Mouse (Mus musculus) liver, embryonic 14.5 days (tissue): ENCODE measurements at regions not wholly inside any gene's neighbourhood (a gene's known extent, or its start where the extent isn't known, plus 50 kb on each side); places are given as distances from the start of the nearest gene placed in this dataset.

ENCODE experiments used
- ATAC-seq: fragments of 200-750 bp; cut with Nextera tagmentation; 2 replicates; pipeline ENCODE4 v1.8.0; 2017; ENCODE audit warnings: moderate number of reproducible peaks, mild to moderate bottlenecking, moderate library complexity; ENCODE audit not compliant: insufficient read depth
- DNase-seq, 3 experiments: peaks; one replicate each; pipeline ENCODE4 v3.0.0-alpha.2; 2012 to 2013; ENCODE audit warnings: low read depth in 3 of 3, low spot score in 3 of 3
- H3K27ac ChIP-seq: fragments of 300-500 bp; sonication (generic); 2 replicates; pipeline ENCODE4 v1.5.1; 2014; ENCODE audit warnings: moderate library complexity, mild to moderate bottlenecking, control low read depth, inconsistent platforms
- H3K27me3 ChIP-seq: fragments of 300-500 bp; sonication (generic); 2 replicates; pipeline ENCODE4 v1.6.1; 2014; ENCODE audit warnings: mild to moderate bottlenecking, low read length, moderate library complexity; ENCODE audit not compliant: control insufficient read depth, insufficient read depth
- H3K36me3 ChIP-seq: fragments of 300-500 bp; sonication (generic); replicated peaks from 2 replicates; pipeline ENCODE4 v1.6.1; 2014; ENCODE audit warnings: low read depth; ENCODE audit not compliant: control insufficient read depth, insufficient read depth
- H3K4me1 ChIP-seq, 2 experiments: fragments of 200-500 bp in 1 of 2; fragments of 300-500 bp in 1 of 2; sonication (generic) in 1 of 2; replicated peaks; 2 replicates each; pipeline ENCODE4 v1.6.1; 2012 to 2014; ENCODE audit warnings: antibody characterized with exemption in 1 of 2, inconsistent platforms in 1 of 2, low read length in 1 of 2; ENCODE audit not compliant: control insufficient read depth in 2 of 2, insufficient read depth in 2 of 2
- H3K4me2 ChIP-seq: fragments of 300-500 bp; sonication (generic); 2 replicates; pipeline ENCODE4 v1.6.1; 2014; ENCODE audit warnings: low read depth, mild to moderate bottlenecking, control low read depth, moderate library complexity
- H3K4me3 ChIP-seq, 2 experiments: fragments of 200-500 bp in 1 of 2; fragments of 300-500 bp in 1 of 2; sonication (generic) in 1 of 2; 2 replicates each; pipeline ENCODE4 v1.5.1; 2012 to 2014; ENCODE audit warnings: low read depth in 2 of 2, low read length in 2 of 2, mild to moderate bottlenecking in 2 of 2, control low read depth in 1 of 2, inconsistent platforms in 1 of 2, moderate library complexity in 1 of 2; ENCODE audit not compliant: insufficient read depth in 1 of 2
- H3K9ac ChIP-seq: fragments of 300-500 bp; sonication (generic); replicated peaks from 2 replicates; pipeline ENCODE4 v1.6.1; 2014; ENCODE audit warnings: mild to moderate bottlenecking, control low read depth, moderate library complexity
- H3K9me3 ChIP-seq: fragments of 300-500 bp; sonication (generic); 2 replicates; pipeline ENCODE4 v1.6.1; 2016; ENCODE audit warnings: low read length, mixed read lengths; ENCODE audit not compliant: control insufficient read depth
- CTCF ChIP-seq: IDR thresholded peaks from 2 replicates; pipeline ENCODE4 v1.5.1; 2016; ENCODE audit warnings: antibody characterized with exemption, low read depth, control low read depth
- EP300 ChIP-seq: IDR thresholded peaks from 2 replicates; pipeline ENCODE4 v1.6.1; 2016; ENCODE audit warnings: antibody characterized with exemption, low read depth
- WGBS: fragments of 180-500 bp; shearing (Covaris S2); extraction: QIAGEN DNeasy Blood & Tissue Kit; methylation state at CpG from one replicate; pipeline ENCODE4 v1.1.7; 2014; ENCODE audit not compliant: insufficient replicate concordance; 5-methylcytosine and 5-hydroxymethylcytosine counted together

- TF ChIP-seq CTCF: no peak
- TF ChIP-seq EP300: no peak
- no peaks in the 10 kb centered on the region for H3K4me1 ChIP-seq
- H3K4me3 ChIP-seq: no peak overlapping the region
- H3K36me3 ChIP-seq: no peaks in the 10 kb centered on the region
- H3K9me3 ChIP-seq: no peaks in the 10 kb centered on the region
- no peak overlapping the region for H3K4me2 ChIP-seq
- DNase-seq: no peak
- ATAC-seq: no peak
- no peak overlapping the region for H3K9ac ChIP-seq
- H3K27ac ChIP-seq: no peak overlapping the region
- 73% methylated on average over 12 of the region's 12 CpGs for WGBS
- H3K27me3 ChIP-seq: no peaks in the 10 kb centered on the region
Measured at GRCm38 (mm10) chr13:28792461-28793165, 160.9 kb downstream of the Sox4 start.

DNA sequence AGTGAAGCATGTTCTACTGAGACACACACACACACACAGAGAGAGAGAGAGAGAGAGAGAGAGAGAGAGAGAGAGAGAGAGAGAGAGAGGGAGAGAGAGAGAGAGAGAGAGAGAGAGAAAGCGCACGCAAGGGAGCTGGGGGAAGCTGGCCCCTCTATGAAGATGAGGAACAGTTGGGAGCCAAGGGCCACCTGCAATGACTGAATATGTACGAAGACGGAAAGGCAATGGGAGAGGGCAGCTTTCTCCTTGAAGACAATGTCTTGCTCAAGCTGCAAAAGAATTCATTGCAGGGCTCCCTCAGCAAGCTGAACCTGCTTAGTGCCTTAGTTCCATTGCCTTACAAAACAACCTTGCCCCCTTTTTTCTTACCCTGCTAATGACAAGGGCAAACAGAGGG lies 163.1 kb downstream of the Sox4 start:
- H3K27ac ChIP-seq: no peak overlapping the region
- TF ChIP-seq CTCF (no peak), EP300 (no peak)
- H3K4me2 ChIP-seq: no peak overlapping the region
- ATAC-seq: no peak
- H3K9ac ChIP-seq: no peak overlapping the region
- no peaks in the 10 kb centered on the region for H3K36me3 ChIP-seq
- 68% methylated on average over 4 of the region's 4 CpGs for WGBS
- no peaks in the 10 kb centered on the region for H3K4me1 ChIP-seq
- no peaks in the 10 kb centered on the region for H3K27me3 ChIP-seq
- no peaks in the 10 kb centered on the region for H3K9me3 ChIP-seq
- no peak for DNase-seq
- H3K4me3 ChIP-seq: no peak overlapping the region

DNA sequence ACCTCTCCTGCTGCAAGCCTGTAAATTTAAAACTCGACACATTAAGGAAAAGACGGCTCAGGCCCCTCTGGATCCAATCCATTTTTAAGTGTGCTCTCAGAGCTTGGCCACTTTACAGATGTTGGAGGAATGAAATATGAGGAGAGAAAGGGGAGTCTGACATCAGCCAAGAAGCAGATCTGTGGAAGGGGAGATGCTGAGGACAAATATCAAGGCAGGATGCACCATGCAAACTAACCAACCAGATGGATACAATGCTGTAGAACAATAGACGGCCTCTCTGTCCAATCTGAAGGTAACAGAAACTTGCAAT lies 166.2 kb downstream of the Sox4 start:
- Histone ChIP-seq H3K36me3 (no peaks in the 10 kb centered on the region), H3K9me3 (no peaks in the 10 kb centered on the region), H3K27ac (no peak overlapping the region), H3K4me3 (no peak overlapping the region), H3K4me2 (no peak overlapping the region), H3K4me1 (no peaks in the 10 kb centered on the region), H3K9ac (no peak overlapping the region), H3K27me3 (no peaks in the 10 kb centered on the region)
- ATAC-seq: no peak
- DNase-seq: no peak
- TF ChIP-seq EP300 (no peak), CTCF (no peak)
- 48% methylated on average over 3 of the region's 3 CpGs for WGBS

DNA sequence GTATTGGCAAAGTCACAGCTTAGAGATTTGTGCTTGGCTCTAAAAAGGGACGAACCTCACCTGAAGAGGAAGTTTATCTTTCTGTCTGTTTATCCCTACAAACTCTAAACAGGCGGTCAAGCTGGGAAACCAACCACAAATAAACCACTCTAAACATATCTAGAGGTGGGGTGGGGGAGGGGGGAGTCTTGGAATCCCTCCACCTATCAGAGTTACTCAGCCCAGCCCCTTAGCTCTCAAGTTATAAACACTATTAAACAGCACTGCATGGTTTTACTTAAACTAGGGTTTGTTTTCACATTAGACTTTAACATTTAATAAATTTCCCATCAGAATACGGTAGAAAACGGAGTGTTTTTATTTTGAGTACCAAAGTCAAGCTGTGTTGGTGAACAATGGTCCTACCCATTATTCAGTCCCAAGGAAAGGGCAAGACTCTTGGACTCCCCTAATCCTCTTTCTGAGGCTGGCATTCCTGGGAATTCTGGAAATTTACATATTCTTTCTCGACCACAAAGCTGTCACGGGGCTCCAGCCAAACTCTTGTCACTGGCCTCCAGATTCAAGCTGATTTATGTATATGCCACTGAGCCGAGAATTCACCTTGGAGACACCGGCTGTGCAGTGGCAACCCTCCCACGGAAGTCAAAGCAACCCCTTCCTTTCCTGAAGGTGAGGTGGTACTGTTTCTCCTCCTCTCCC lies 166.7 kb downstream of the Sox4 start:
- no peak for DNase-seq

DNA sequence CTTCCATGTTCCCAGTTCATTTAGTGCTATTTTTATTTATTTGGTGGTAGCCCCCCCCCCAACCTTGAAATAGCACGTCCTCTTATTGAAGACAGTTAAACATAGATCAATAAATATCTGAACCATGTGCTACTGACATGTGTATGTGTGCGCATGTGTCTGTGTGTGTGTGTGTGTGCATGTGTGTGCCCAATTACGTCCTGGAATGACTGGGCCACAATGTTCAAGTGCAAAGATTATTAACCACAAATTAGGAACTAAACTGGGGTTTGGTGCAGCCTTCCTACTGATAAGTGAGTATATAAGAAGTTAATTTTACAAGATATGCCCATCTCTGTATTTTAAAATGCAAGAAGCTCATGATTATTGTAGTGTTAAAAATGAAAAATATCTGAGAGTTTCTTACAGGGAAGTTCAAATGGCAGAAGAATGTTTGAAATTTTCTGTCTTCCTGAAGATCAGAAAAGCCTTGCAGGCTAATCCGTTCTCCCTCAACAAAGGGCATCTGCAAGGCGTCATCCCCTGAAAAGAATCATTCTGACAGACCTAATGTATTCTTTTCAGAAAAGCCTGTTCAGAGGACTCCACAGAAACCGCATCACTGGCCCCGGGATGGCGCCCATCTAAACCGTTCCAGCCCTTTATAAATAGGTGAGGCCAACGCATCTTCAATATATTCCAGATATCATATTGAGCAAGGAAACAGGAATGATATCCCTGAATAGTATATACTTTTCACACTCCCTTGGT lies 170.8 kb downstream of the Sox4 start:
- DNase-seq (no peak), ATAC-seq (no peak)
- Histone ChIP-seq H3K36me3 (no peaks in the 10 kb centered on the region), H3K4me2 (no peak overlapping the region), H3K9ac (no peak overlapping the region), H3K27ac (no peak overlapping the region), H3K4me1 (peaks cover 0 to 2% of the 10 kb centered on the region in 2 experiments; a peak in 1 of 4 replicates), H3K9me3 (no peaks in the 10 kb centered on the region), H3K27me3 (no peaks in the 10 kb centered on the region), H3K4me3 (no peak overlapping the region)
- WGBS: 56% methylated on average over 10 of the region's 10 CpGs
- TF ChIP-seq CTCF (no peak), EP300 (no peak)

More for the DNA sequence above, 166.7 kb downstream of the Sox4 start:
- H3K9ac ChIP-seq: no peak overlapping the region
- no peak overlapping the region for H3K4me3 ChIP-seq
- no peak overlapping the region for H3K27ac ChIP-seq
- no peaks in the 10 kb centered on the region for H3K9me3 ChIP-seq
- 52% methylated on average over 9 of the region's 9 CpGs for WGBS
- H3K4me1 ChIP-seq: peaks cover 0 to 2% of the 10 kb centered on the region in 2 experiments; a peak in 1 of 4 replicates
- TF ChIP-seq CTCF (no peak), EP300 (no peak)
- no peaks in the 10 kb centered on the region for H3K36me3 ChIP-seq
- no peak overlapping the region for H3K4me2 ChIP-seq
- no peaks in the 10 kb centered on the region for H3K27me3 ChIP-seq
- ATAC-seq: no peak
